In the genomic region with DNA sequence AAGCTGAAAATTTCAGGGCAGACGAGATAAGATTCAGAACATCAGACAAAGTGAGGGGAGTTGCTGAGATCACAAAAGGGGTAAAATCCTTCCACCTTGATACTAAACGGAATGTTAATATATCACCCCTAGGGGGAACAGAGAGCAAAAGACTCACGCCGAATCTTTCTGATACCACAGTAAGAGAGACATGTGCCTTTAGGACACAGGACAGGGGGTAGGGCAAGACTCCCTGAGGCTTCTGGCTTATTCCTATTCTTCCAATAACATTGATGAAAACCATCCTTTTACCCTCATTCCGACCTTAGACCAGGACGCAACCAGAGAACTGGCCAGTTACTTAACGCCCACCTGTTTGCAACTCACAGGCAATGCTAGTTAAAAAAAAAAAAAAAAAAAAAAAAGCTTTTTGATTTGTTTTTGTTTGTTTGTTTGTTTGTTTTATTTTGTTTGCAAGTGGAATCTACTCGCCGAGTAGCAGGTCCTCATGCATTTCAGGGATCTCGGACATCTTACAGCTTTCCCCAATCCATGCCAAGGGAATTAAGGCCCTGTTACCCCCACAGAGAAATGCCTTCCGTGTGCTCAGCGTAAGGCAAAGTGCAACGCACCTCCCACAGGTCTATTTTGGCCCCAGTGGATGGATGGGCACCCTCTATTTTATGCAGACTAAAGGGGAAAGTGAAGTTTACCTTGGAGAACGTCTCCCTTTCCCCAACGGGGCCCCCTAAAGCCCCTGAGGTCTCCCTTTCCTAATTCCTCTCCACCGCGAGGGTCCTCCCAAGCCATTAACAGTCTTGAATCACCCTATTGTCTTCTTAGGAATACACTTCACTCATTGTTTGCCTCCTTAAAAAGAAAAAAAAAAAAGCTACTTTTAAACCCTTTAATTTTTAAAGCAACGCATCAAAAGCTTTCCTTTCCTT, we compare ENCODE assay signal across 9 mouse cellular contexts.
DNase-seq lines count a peak whose midpoint lies in the region; ATAC-seq and TF ChIP-seq lines count a peak whose summit lies in the region.
"Had no signal": no experiment of that assay in that cellular context is flagged by ENCODE, and none has a peak within 500 bp of the region (broad histone marks: within the 10 kb centered on the region; RNA-seq: fewer than 3 reads in every experiment).

No protein-coding gene starts in this region.

- WGBS in embryonic facial prominence, embryonic 11.5 days: 36% methylated on average over 18 of the region's 18 CpGs
- WGBS in hindbrain, embryonic 12.5 days: 45% methylated on average over 18 of the region's 18 CpGs
- WGBS in neural tube, embryonic 12.5 days: 46% methylated on average over 18 of the region's 18 CpGs
- WGBS in lung, postnatal 0 days: 67% methylated on average over 18 of the region's 18 CpGs

- TF ChIP-seq CTCF in lung, postnatal 0 days (IDR thresholded peaks at IDR 0.05): no peak

- no peak overlapping the region; the same call in 1 of the 2 replicates for H3K4me2 ChIP-seq in embryonic facial prominence, embryonic 11.5 days (ENCODE audit: low read depth, low read length)
- H3K4me2 ChIP-seq in hindbrain, embryonic 12.5 days (replicated peaks): peak overlapping the region; percentile 43
- peak overlapping the region; percentile 51 for H3K4me2 ChIP-seq in neural tube, embryonic 12.5 days (replicated peaks)
- no peak overlapping the region for H3K4me2 ChIP-seq in lung, postnatal 0 days (replicated peaks; ENCODE audit: low read depth, low read length)

- DNase-seq in embryo, embryonic 11 days: peak; percentile 25
- DNase-seq in embryo, embryonic 10 days (ENCODE audit: low spot score): no peak
- peak; percentile 34 for DNase-seq in embryonic facial prominence, embryonic 11.5 days (ENCODE audit: low spot score)
- no peak for DNase-seq in cerebellum, adult 11-12 months
- no peak for DNase-seq in right cerebral cortex, postnatal 14 days
- DNase-seq in lung, postnatal 0 days (ENCODE audit: low spot score): no peak

- no peak for ATAC-seq in embryonic facial prominence, embryonic 11.5 days (replicated peaks; ENCODE audit: insufficient number of reproducible peaks, low FRiP score, low TSS enrichment, low read depth)
- no peak for ATAC-seq in hindbrain, embryonic 12.5 days (ENCODE audit: low FRiP score)
- no peak for ATAC-seq in neural tube, embryonic 12.5 days (ENCODE audit: low FRiP score, low read depth)
- ATAC-seq in lung, postnatal 0 days: no peak
- ATAC-seq: intestine, embryonic 16.5 days had no signal

- H3K9me3 ChIP-seq in embryonic facial prominence, embryonic 11.5 days (replicated peaks; ENCODE audit: control insufficient read depth, low read length): no peaks in the 10 kb centered on the region
- H3K9me3 ChIP-seq in hindbrain, embryonic 12.5 days (replicated peaks): no peaks in the 10 kb centered on the region
- H3K9me3 ChIP-seq in neural tube, embryonic 12.5 days: no peaks in the 10 kb centered on the region
- H3K9me3 ChIP-seq in lung, postnatal 0 days (ENCODE audit: low read length): no peaks in the 10 kb centered on the region

- no peaks in the 10 kb centered on the region for H3K36me3 ChIP-seq in embryonic facial prominence, embryonic 11.5 days (replicated peaks; ENCODE audit: control insufficient read depth, insufficient read depth, low read depth, low read length)
- no peaks in the 10 kb centered on the region for H3K36me3 ChIP-seq in hindbrain, embryonic 12.5 days
- no peaks in the 10 kb centered on the region for H3K36me3 ChIP-seq in neural tube, embryonic 12.5 days
- H3K36me3 ChIP-seq in lung, postnatal 0 days (ENCODE audit: insufficient read depth, low read length): no peaks in the 10 kb centered on the region

- no peak overlapping the region for H3K27ac ChIP-seq in embryonic facial prominence, embryonic 11.5 days (replicated peaks; ENCODE audit: low read depth, low read length)
- no peak overlapping the region for H3K27ac ChIP-seq in hindbrain, embryonic 12.5 days
- H3K27ac ChIP-seq in neural tube, embryonic 12.5 days: no peak overlapping the region
- H3K27ac ChIP-seq in lung, postnatal 0 days (ENCODE audit: low read length): no peak overlapping the region

- H3K27me3 ChIP-seq in embryonic facial prominence, embryonic 11.5 days (ENCODE audit: control insufficient read depth, insufficient read depth, low read length): no peaks in the 10 kb centered on the region
- no peaks in the 10 kb centered on the region for H3K27me3 ChIP-seq in hindbrain, embryonic 12.5 days
- H3K27me3 ChIP-seq in neural tube, embryonic 12.5 days (replicated peaks): no peaks in the 10 kb centered on the region
- no peaks in the 10 kb centered on the region for H3K27me3 ChIP-seq in lung, postnatal 0 days (replicated peaks; ENCODE audit: insufficient read depth, low read length)

- H3K4me1 ChIP-seq in embryonic facial prominence, embryonic 11.5 days (ENCODE audit: control insufficient read depth, insufficient read depth, low read length): no peaks in the 10 kb centered on the region
- H3K4me1 ChIP-seq in hindbrain, embryonic 12.5 days: peaks cover 31% of the 10 kb centered on the region
- peaks cover 21% of the 10 kb centered on the region for H3K4me1 ChIP-seq in neural tube, embryonic 12.5 days
- no peaks in the 10 kb centered on the region for H3K4me1 ChIP-seq in lung, postnatal 0 days (ENCODE audit: insufficient read depth, low read depth, low read length)

- no peak overlapping the region; the same call in 1 of the 2 replicates for H3K4me3 ChIP-seq in embryonic facial prominence, embryonic 11.5 days (ENCODE audit: low read depth, low read length)
- H3K4me3 ChIP-seq in hindbrain, embryonic 12.5 days: no peak overlapping the region
- no peak overlapping the region for H3K4me3 ChIP-seq in neural tube, embryonic 12.5 days
- no peak overlapping the region for H3K4me3 ChIP-seq in lung, postnatal 0 days (ENCODE audit: low read depth, low read length)

- TF ChIP-seq EP300 in lung, postnatal 0 days (IDR thresholded peaks at IDR 0.05): no peak

- H3K9ac ChIP-seq in embryonic facial prominence, embryonic 11.5 days (replicated peaks; ENCODE audit: low read length): no peak overlapping the region
- no peak overlapping the region for H3K9ac ChIP-seq in hindbrain, embryonic 12.5 days
- no peak overlapping the region for H3K9ac ChIP-seq in neural tube, embryonic 12.5 days
- H3K9ac ChIP-seq in lung, postnatal 0 days (replicated peaks; ENCODE audit: low read depth): no peak overlapping the region

Comparison
In these comparisons a context has a peak if more than half of its experiments do, and no peak if none do; other contexts are left out.
1. DNase-seq: peak in embryo, embryonic 11 days (single experiment) and embryonic facial prominence, embryonic 11.5 days (single experiment); none in embryo, embryonic 10 days (single experiment), cerebellum, adult 11-12 months (single experiment), right cerebral cortex, postnatal 14 days (single experiment) and lung, postnatal 0 days (single experiment).
2. H3K4me2 ChIP-seq: peak in hindbrain, embryonic 12.5 days (single experiment) and neural tube, embryonic 12.5 days (single experiment); none in embryonic facial prominence, embryonic 11.5 days (single experiment) and lung, postnatal 0 days (single experiment).